Mouse (Mus musculus): ENCODE measurements around the gene Prss53. TPM values are rescaled to one million over a fixed set of nuclear protein-coding genes. Genes with fewer than 3 reads are reported as not detected.
"Not testable (repeated sequence)": the region's sequence is repeated elsewhere in the genome, so short reads cannot be mapped to it uniquely, and the experiment has no call there.

Prss53 gene
- polyA plus RNA-seq, 1 experiment from 2014 or later: 1.5 TPM

GRCm38 (mm10) chr7:127907939-127908338 lies 17.2 kb upstream of the Prss53 start:
- 93% methylated on average over 12 of the region's 12 CpGs for WGBS
- no peak for ATAC-seq (ENCODE audit: low FRiP score, low read depth)
- H3K27ac ChIP-seq (replicated peaks): no peak overlapping the region
- H3K4me2 ChIP-seq: no peak overlapping the region
- H3K4me3 ChIP-seq: no peak overlapping the region
- H3K9me3 ChIP-seq: no peaks in the 10 kb centered on the region
- peaks cover 23% of the 10 kb centered on the region for H3K4me1 ChIP-seq (replicated peaks)
- H3K9ac ChIP-seq: no peak overlapping the region
- no peaks in the 10 kb centered on the region for H3K27me3 ChIP-seq
- H3K36me3 ChIP-seq: peaks cover 25% of the 10 kb centered on the region

DNA sequence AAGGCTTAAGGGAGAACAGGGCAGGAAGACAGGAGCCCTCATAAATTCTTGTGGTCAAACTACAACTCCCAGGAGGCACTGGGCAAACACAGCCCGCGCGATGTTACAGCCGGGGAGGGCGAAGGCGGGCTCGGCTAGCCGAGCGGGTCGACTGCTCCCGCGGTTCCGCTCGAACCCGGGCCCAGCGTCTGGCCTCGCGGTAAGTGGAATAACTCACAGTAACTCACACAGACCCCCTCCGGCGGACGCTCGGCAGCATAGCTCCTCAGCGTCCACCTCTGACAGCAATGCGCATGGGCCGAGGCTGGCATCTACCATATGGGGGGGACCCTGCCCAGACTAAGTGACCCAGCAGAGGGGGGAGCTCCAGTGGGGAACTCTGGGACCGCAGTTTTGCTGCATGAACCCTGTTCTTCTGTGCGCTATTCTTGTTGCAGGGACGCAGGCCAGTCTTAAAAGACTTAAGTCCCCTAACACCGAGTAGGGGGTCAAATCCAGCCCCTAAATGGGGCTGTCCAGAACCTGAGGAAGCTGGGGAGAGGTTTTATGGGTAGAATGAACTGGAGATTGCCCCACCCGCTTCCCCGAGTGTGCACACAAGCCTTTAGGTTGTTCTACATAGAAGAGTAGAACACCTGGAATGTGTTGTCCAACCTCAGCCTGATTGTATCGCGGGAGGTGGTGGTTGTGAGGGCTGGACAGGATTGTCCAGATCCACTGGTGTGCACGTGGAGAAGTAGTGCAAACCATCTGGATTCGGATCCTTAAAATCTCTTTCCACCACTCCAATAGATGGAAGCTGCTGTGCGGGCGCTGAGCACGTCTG lies 13.4 kb upstream of the Prss53 start, which contains the start of gene Bckdk:
TSS of gene Bckdk (plus strand) at position 112 of the 826 bp plus-strand sequence.
- Histone ChIP-seq H3K36me3 (peaks cover 20% of the 10 kb centered on the region), H3K27me3 (no peaks in the 10 kb centered on the region), H3K9me3 (no peaks in the 10 kb centered on the region), H3K9ac (peak within 1 kb of the TSS; percentile 66), H3K27ac (replicated peaks) (peak within 1 kb of the TSS; percentile 84), H3K4me2 (peak within 1 kb of the TSS; percentile 72), H3K4me1 (replicated peaks) (peaks cover 14% of the 10 kb centered on the region), H3K4me3 (peak within 1 kb of the TSS; percentile 51)
- WGBS: 9% methylated on average over 38 of the region's 38 CpGs
- peak; percentile 93 for ATAC-seq (ENCODE audit: low FRiP score, low read depth)

DNA sequence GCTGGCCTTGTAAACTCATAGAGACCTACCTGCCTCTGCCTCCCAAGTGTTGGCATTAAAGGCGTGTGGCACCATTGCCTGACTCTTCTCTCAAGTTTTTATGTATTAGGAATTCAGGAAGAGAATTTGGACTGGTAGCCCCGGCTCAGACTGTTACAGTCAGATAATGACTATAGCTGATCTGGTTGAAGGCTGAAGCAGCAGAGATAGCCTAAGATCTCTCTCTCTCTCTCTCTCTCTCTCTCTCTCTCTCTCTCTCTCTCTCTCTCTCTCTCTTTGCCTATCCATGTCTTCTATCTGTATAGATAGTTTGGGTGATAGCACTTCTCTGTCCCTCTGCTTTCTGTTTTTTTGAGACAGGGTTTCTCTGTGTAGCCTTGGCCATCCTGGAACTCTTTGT lies 11.0 kb upstream of the Prss53 start:
- Histone ChIP-seq H3K9me3 (no peaks in the 10 kb centered on the region), H3K4me3 (no peak overlapping the region), H3K4me2 (no peak overlapping the region), H3K4me1 (replicated peaks) (peaks cover 14% of the 10 kb centered on the region), H3K36me3 (peaks cover 5% of the 10 kb centered on the region), H3K27me3 (no peaks in the 10 kb centered on the region), H3K27ac (replicated peaks) (no peak overlapping the region), H3K9ac (no peak overlapping the region)
- WGBS: 87% methylated on average over 2 of the region's 2 CpGs
- ATAC-seq (ENCODE audit: low FRiP score, low read depth): no peak

DNA sequence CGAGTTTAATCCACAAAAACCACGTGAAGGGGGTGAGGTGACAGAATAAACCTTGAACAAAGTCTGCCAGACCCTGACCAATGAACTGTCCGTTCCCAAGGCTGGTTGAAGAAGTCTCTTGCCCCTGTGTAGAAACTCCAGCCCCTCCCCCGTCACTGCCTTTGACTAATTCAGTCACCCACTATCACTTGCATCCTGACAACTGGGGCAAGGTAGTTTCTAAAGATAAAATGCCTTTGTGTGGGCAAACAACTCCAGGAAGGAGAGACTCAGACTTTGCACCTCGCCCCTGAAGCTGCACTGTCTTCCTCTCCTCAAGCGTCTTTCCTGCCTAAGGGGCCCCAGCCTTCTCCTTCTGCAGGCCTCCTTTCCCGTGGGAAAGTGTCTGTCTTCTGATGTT lies 9.2 kb upstream of the Prss53 start:
- no peak for ATAC-seq (ENCODE audit: low FRiP score, low read depth)

GRCm38 (mm10) chr7:127898179-127898956 lies 7.6 kb upstream of the Prss53 start:
- Histone ChIP-seq H3K9ac (no peak overlapping the region), H3K9me3 (no peaks in the 10 kb centered on the region), H3K4me3 (no peak overlapping the region), H3K4me1 (replicated peaks) (peaks cover 11% of the 10 kb centered on the region), H3K4me2 (no peak overlapping the region), H3K36me3 (no peaks in the 10 kb centered on the region), H3K27me3 (no peaks in the 10 kb centered on the region), H3K27ac (replicated peaks) (no peak overlapping the region)
- ATAC-seq (ENCODE audit: low FRiP score, low read depth): no peak
- 37% methylated on average over 10 of the region's 10 CpGs for WGBS

More for the DNA sequence above, 9.2 kb upstream of the Prss53 start:
- 59% methylated on average over 7 of the region's 7 CpGs for WGBS
- H3K9me3 ChIP-seq: no peaks in the 10 kb centered on the region
- H3K4me1 ChIP-seq (replicated peaks): peaks cover 10% of the 10 kb centered on the region
- H3K36me3 ChIP-seq: no peaks in the 10 kb centered on the region
- no peak overlapping the region for H3K4me2 ChIP-seq
- H3K27ac ChIP-seq (replicated peaks): no peak overlapping the region
- H3K9ac ChIP-seq: no peak overlapping the region
- no peaks in the 10 kb centered on the region for H3K27me3 ChIP-seq
- H3K4me3 ChIP-seq: no peak overlapping the region

DNA sequence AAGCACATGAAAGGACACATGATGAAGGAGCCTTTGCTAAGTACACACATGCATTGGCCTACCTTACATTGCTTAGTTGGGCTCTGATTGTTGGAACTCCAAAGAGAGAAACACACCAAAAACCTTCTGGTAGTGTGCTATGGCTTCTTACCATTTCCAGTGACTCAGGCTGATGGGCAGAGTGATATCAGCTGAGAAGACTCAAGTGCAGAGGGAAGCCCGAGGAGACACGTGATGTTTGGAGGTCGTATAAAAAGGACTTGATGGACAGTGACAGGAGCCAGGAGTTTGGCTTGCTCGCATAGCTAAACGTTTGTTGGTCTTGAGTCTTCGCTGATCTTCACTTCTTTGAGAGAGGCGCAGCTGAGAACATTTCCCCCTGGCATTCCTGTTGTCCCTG lies 6.8 kb upstream of the Prss53 start:
- Histone ChIP-seq H3K27me3 (no peaks in the 10 kb centered on the region), H3K27ac (replicated peaks) (no peak overlapping the region), H3K9me3 (no peaks in the 10 kb centered on the region), H3K9ac (no peak overlapping the region), H3K36me3 (peaks cover 8% of the 10 kb centered on the region), H3K4me1 (replicated peaks) (peaks cover 11% of the 10 kb centered on the region), H3K4me2 (no peak overlapping the region), H3K4me3 (no peak overlapping the region)
- WGBS: 92% methylated on average over 7 of the region's 7 CpGs
- ATAC-seq (ENCODE audit: low FRiP score, low read depth): no peak

- Histone ChIP-seq H3K9me3 (no peaks in the 10 kb centered on the region), H3K4me3 (no peak overlapping the region), H3K4me2 (no peak overlapping the region), H3K4me1 (replicated peaks) (peaks cover 11% of the 10 kb centered on the region), H3K36me3 (peaks cover 10% of the 10 kb centered on the region), H3K27ac (replicated peaks) (no peak overlapping the region), H3K27me3 (no peaks in the 10 kb centered on the region), H3K9ac (no peak overlapping the region)
- 57% methylated on average over 13 of the region's 13 CpGs for WGBS
- ATAC-seq (ENCODE audit: low FRiP score, low read depth): no peak
These were observed 5.6 kb upstream of the Prss53 start for GRCm38 (mm10) chr7:127896384-127896783.

GRCm38 (mm10) chr7:127895891-127896290 lies 5.1 kb upstream of the Prss53 start:
- Histone ChIP-seq H3K27ac (replicated peaks) (0 out of 2 replicates have a peak overlapping the region, but pooled peaks have one; percentile 51), H3K4me3 (peak overlapping the region; percentile 82), H3K4me1 (replicated peaks) (peaks cover 11% of the 10 kb centered on the region), H3K4me2 (peak overlapping the region; percentile 87)
- not testable (repeated sequence) for H3K9ac ChIP-seq; H3K27me3 ChIP-seq; H3K36me3 ChIP-seq; H3K9me3 ChIP-seq; ATAC-seq (ENCODE audit: low FRiP score, low read depth)
- 71% methylated on average over 7 of the region's 7 CpGs for WGBS

DNA sequence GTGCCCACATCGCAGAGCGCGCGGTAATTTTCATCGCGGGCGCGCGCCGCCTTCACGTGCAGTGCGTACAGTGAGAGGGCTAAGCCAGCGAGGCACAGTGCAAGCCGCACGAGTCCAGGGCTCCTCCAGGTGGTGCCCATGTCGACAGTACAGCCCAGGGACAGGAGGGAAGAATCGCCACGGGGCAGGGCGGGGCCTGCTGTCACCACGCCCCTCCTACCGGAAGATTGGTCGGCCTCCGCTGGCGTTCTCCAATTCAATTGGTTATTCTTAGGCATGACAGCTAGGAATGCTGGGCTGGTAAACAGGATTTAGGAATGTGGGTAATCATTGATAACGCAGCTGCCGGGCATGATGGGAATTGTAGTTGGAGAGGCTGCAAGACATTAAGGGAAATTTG lies 4.7 kb upstream of the Prss53 start, which contains the start of the genes Gm21974 and Vkorc1:
TSS of gene Gm21974 (minus strand) at position 13 of the 400 bp plus-strand sequence.
TSS of gene Vkorc1 (minus strand) at position 176 of the 400 bp plus-strand sequence.
- Histone ChIP-seq H3K4me1 (replicated peaks) (peaks cover 11% of the 10 kb centered on the region), H3K9me3 (no peaks in the 10 kb centered on the region), H3K27me3 (no peaks in the 10 kb centered on the region), H3K4me2 (peak within 1 kb of the TSS; percentile 87), H3K9ac (peak within 1 kb of the TSS; percentile 68), H3K4me3 (peak within 1 kb of the TSS; percentile 82), H3K27ac (replicated peaks) (peak within 1 kb of the TSS; percentile 83), H3K36me3 (peaks cover 10% of the 10 kb centered on the region)
- ATAC-seq (ENCODE audit: low FRiP score, low read depth): peak; percentile 98
- WGBS: 0% methylated on average over 26 of the region's 26 CpGs

- Histone ChIP-seq H3K27me3 (no peaks in the 10 kb centered on the region), H3K4me2 (peak overlapping the region; percentile 87), H3K36me3 (peaks cover 14% of the 10 kb centered on the region), H3K4me1 (replicated peaks) (peaks cover 11% of the 10 kb centered on the region), H3K27ac (replicated peaks) (no peak overlapping the region), H3K4me3 (peak overlapping the region; percentile 82), H3K9ac (no peak overlapping the region), H3K9me3 (no peaks in the 10 kb centered on the region)
- no peak for ATAC-seq (ENCODE audit: low FRiP score, low read depth)
- 87% methylated on average over 5 of the region's 5 CpGs for WGBS
These were observed 3.7 kb upstream of the Prss53 start for GRCm38 (mm10) chr7:127894480-127894879.

- Histone ChIP-seq H3K36me3 (peaks cover 64% of the 10 kb centered on the region), H3K27ac (replicated peaks) (no peak overlapping the region), H3K27me3 (no peaks in the 10 kb centered on the region), H3K4me1 (replicated peaks) (peaks cover 16% of the 10 kb centered on the region), H3K4me2 (no peak overlapping the region), H3K4me3 (no peak overlapping the region), H3K9ac (no peak overlapping the region), H3K9me3 (no peaks in the 10 kb centered on the region)
- no peak for ATAC-seq (ENCODE audit: low FRiP score, low read depth)
- 81% methylated on average over 3 of the region's 3 CpGs for WGBS
These were observed 1.9 kb downstream of the Prss53 start for GRCm38 (mm10) chr7:127888821-127889220.

DNA sequence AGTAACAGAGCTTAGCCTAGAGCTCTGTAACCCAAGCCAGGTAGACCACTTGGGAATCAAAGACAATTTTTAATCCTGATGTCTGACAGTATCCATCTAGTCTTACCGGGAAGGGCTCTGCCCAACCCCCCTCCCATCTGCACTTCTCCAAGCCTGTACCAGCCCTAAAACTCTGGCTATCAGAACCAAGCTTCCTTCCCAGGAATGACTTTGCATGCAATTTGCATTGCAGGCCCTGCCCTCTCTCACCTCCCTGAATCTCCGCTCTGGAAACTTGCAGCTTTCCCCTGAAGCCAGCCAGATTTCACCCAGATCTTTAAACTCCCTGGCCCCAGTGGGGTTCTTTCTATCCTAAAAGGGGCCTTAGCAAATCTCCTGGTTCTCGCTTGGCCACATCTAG lies 3.0 kb downstream of the Prss53 start:
- peaks cover 69% of the 10 kb centered on the region for H3K36me3 ChIP-seq
- no peaks in the 10 kb centered on the region for H3K9me3 ChIP-seq
- no peak overlapping the region for H3K9ac ChIP-seq
- 87% methylated on average over 3 of the region's 3 CpGs for WGBS
- no peaks in the 10 kb centered on the region for H3K27me3 ChIP-seq
- no peak for ATAC-seq (ENCODE audit: low FRiP score, low read depth)
- H3K4me1 ChIP-seq (replicated peaks): peaks cover 23% of the 10 kb centered on the region
- no peak overlapping the region for H3K4me3 ChIP-seq
- no peak overlapping the region for H3K4me2 ChIP-seq
- no peak overlapping the region for H3K27ac ChIP-seq (replicated peaks)

All from hindbrain, embryonic 15.5 days (tissue).